Mouse (Mus musculus): Measurements from ENCODE around the gene Hyou1. TPM values are rescaled to one million over a fixed set of nuclear protein-coding genes. Genes with fewer than 3 reads are reported as not detected.
A peak's percentile ranks its signal among the peaks of the same experiment; 100 is the strongest.
"Not testable (repeated sequence)": the region's sequence is repeated elsewhere in the genome, so short reads cannot be mapped to it uniquely, and the experiment has no call there.

Gene Hyou1
- 30.9 and 36.8 TPM in 2 replicates for polyA plus RNA-seq (2015; fragmentation: Nextera tagmentation; extraction: Ambion mirVana)

DNA sequence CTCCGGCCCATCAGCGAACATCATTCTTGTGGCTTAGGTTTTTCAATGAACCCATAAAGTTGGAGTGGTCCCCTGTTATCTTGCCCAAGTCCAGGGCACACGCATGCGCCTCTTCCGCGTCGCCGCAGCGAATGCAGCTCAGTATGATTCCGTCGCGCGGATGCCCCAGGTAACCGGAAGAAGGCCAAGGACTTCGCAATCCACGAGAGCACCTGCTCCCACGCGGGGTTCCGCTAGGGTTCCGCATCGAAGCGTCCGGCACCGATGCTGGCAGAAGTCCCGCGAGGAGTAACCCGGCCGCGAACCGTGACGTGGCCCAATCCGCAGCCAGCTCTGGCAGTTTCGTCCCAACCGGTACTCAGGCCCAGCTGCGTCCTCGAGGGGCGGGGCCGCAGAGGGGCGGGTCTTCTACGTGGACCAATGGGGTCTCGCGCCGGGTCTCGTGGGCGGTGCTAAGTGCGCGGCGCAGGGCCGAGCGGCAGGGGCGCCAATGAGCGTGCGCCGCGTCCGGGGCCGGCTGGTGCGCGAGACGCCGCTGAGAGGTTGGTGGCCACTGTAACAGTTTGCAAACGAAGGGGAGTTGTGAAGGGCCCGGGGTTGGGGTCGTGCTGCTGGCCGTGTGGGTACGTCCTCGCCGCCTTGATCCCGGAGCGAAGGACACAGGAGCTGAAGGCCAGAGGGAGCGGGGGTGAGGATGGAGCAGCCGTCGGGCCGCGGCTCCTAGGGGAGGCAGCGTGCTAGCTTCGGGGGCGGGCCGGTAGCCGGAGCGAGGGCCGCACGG, at the start of gene Hyou1:
Gene Hyou1, plus strand, starts transcription at position 437 of the 781 bp plus-strand sequence.
- WGBS = under 1% methylated on average over 82 of the region's 83 CpGs

GRCm38 (mm10) chr9:44330736-44331135, 48.6 kb upstream of the Hyou1 start:
- no peak overlapping the region for H3K9ac ChIP-seq
- ATAC-seq (ENCODE audit: low FRiP score, low read depth) = no peak
- no peaks in the 10 kb centered on the region for H3K9me3 ChIP-seq
- H3K4me1 ChIP-seq = peaks cover 12% of the 10 kb centered on the region
- H3K36me3 ChIP-seq = peaks cover 57% of the 10 kb centered on the region
- H3K27ac ChIP-seq = no peak overlapping the region
- 87% methylated on average over 6 of the region's 6 CpGs for WGBS
- no peaks in the 10 kb centered on the region for H3K27me3 ChIP-seq
- H3K4me3 ChIP-seq = no peak overlapping the region
- no peak overlapping the region for H3K4me2 ChIP-seq (replicated peaks)

More for the DNA sequence above, at the start of gene Hyou1:
- peaks cover 18% of the 10 kb centered on the region for H3K4me1 ChIP-seq
- peak within 1 kb of the TSS; percentile 98 for H3K4me2 ChIP-seq (replicated peaks)
- peak within 1 kb of the TSS; percentile 96 for H3K9ac ChIP-seq
- H3K9me3 ChIP-seq = no peaks in the 10 kb centered on the region
- no peaks in the 10 kb centered on the region for H3K27me3 ChIP-seq
- peaks cover 37% of the 10 kb centered on the region for H3K36me3 ChIP-seq
- peak within 1 kb of the TSS; percentile 93 for H3K4me3 ChIP-seq
- peak within 1 kb of the TSS; percentile 84 for H3K27ac ChIP-seq
- ATAC-seq (ENCODE audit: low FRiP score, low read depth) = peak; percentile 98

DNA sequence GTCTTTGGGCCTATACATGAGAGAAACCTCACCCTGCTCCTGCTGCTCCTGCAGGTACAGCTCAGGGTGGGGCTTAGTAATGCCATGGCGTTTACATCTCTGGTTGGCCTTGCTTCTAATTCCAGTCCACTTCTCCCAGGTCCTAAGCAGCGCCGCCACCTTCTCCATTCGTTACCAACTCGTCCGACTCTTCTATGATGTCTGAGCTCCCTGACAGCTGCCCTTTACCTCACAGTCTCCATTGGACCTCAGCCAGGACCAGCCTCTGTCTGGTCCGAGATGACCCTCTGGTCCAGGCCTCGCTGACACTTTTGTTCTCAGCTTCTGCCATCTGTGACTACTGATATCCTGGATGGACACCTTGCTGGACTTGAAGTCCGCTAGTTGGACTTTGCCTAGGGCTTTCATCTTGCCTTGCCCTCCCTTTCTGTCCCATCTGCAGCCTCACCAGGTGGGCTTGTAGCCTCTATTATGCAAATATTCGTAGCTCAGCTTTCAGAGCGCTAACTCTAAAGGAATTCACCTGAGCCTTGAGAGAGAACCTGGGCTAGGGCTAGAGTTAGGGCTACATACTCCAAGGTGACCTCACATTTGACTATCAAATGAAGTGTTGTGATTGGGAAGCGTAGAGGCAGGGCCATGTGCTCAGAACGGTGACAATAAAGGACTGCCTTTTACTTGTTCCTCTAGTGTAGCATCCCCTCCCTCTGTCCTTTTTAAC, 46.2 kb upstream of the Hyou1 start:
- Histone ChIP-seq H3K27ac (no peak overlapping the region), H3K4me3 (no peak overlapping the region)
- WGBS = 97% methylated on average over 13 of the region's 13 CpGs

DNA sequence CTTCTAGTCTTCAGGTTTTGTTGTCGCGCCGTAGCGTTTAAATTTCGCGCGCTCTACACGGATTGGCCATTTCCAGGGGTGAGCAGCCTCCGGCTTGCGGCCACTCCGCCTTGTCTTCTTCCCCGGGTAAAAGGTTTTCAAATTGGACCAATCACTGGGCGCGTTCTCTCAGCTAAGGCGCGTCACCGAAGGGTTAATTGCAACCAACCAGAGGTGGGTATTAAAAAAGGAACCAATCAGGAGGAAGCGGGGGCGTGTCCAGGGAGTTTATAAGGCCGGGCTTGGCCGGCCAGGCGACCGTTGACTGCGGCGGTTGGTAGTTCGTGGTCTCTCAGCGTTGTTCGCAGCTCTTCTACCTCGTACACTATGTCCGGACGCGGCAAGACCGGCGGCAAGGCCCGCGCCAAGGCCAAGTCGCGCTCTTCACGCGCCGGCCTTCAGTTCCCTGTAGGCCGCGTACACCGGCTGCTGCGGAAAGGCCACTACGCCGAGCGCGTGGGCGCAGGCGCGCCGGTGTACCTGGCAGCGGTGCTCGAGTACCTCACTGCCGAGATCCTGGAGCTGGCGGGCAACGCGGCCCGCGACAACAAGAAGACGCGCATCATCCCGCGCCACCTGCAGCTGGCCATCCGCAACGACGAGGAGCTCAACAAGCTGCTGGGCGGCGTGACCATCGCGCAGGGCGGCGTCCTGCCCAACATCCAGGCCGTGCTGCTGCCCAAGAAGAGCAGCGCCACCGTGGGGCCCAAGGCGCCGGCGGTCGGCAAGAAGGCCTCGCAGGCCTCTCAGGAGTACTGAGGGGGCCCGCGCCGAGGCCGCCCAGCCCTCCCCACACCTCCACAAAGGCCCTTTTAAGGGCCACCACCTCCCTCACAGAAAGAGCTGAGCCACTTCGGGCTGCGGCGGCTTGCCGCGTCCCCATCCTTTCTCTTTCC, 44.6 kb upstream of the Hyou1 start, which contains the start of gene H2afx:
Gene H2afx, plus strand, starts transcription at position 299 of the 935 bp plus-strand sequence.
- H3K4me2 ChIP-seq (replicated peaks) = peak within 1 kb of the TSS; percentile 73
- H3K9me3 ChIP-seq = no peaks in the 10 kb centered on the region
- H3K4me1 ChIP-seq = peaks cover 20% of the 10 kb centered on the region
- peak within 1 kb of the TSS; percentile 99 for H3K9ac ChIP-seq
- no peaks in the 10 kb centered on the region for H3K27me3 ChIP-seq
- peak within 1 kb of the TSS; percentile 97 for H3K27ac ChIP-seq
- peaks cover 74% of the 10 kb centered on the region for H3K36me3 ChIP-seq
- ATAC-seq (ENCODE audit: low FRiP score, low read depth) = peak; percentile 97
- peak within 1 kb of the TSS; percentile 92 for H3K4me3 ChIP-seq
- under 1% methylated on average over 91 of the region's 91 CpGs for WGBS

More for the DNA sequence above, 46.2 kb upstream of the Hyou1 start:
- Histone ChIP-seq H3K27me3 (no peaks in the 10 kb centered on the region), H3K4me2 (replicated peaks) (no peak overlapping the region), H3K9ac (no peak overlapping the region), H3K4me1 (peaks cover 21% of the 10 kb centered on the region), H3K9me3 (no peaks in the 10 kb centered on the region), H3K36me3 (peaks cover 73% of the 10 kb centered on the region)
- ATAC-seq (ENCODE audit: low FRiP score, low read depth) = no peak

- WGBS = 0% methylated on average over 50 of the region's 50 CpGs
- H3K36me3 ChIP-seq = peaks cover 70% of the 10 kb centered on the region
- H3K4me2 ChIP-seq (replicated peaks) = peak overlapping the region; percentile 73
- no peaks in the 10 kb centered on the region for H3K9me3 ChIP-seq
- H3K9ac ChIP-seq = peak overlapping the region; percentile 99
- H3K4me1 ChIP-seq = peaks cover 20% of the 10 kb centered on the region
- H3K4me3 ChIP-seq = peak overlapping the region; percentile 92
- no peaks in the 10 kb centered on the region for H3K27me3 ChIP-seq
- H3K27ac ChIP-seq = peak overlapping the region; percentile 97
- ATAC-seq (ENCODE audit: low FRiP score, low read depth) = 0 out of 2 replicates have a peak, but pooled peaks have one; percentile 4
These were observed 43.8 kb upstream of the Hyou1 start for GRCm38 (mm10) chr9:44335331-44336092.

- WGBS = 2% methylated on average over 5 of the region's 5 CpGs
- Histone ChIP-seq H3K9me3 (no peaks in the 10 kb centered on the region), H3K36me3 (peaks cover 70% of the 10 kb centered on the region), H3K27ac (peak overlapping the region; percentile 97; the same call in 1 of the 2 replicates), H3K4me3 (peak overlapping the region; percentile 92), H3K4me1 (peaks cover 20% of the 10 kb centered on the region), H3K9ac (peak overlapping the region; percentile 99), H3K4me2 (replicated peaks) (peak overlapping the region; percentile 73), H3K27me3 (no peaks in the 10 kb centered on the region)
- ATAC-seq (ENCODE audit: low FRiP score, low read depth) = no peak
These were observed 43.2 kb upstream of the Hyou1 start for GRCm38 (mm10) chr9:44336093-44336406.

- 33% methylated on average over 4 of the region's 4 CpGs for WGBS
- Histone ChIP-seq H3K27ac (peak overlapping the region; percentile 48; the same call in 1 of the 2 replicates), H3K4me2 (replicated peaks) (peak overlapping the region; percentile 73), H3K9ac (peak overlapping the region; percentile 99), H3K36me3 (peaks cover 70% of the 10 kb centered on the region), H3K4me1 (peaks cover 20% of the 10 kb centered on the region), H3K4me3 (peak overlapping the region; percentile 92)
- not testable (repeated sequence) for ATAC-seq (ENCODE audit: low FRiP score, low read depth); H3K9me3 ChIP-seq; H3K27me3 ChIP-seq
These were observed 42.8 kb upstream of the Hyou1 start for GRCm38 (mm10) chr9:44336513-44336912.

- Histone ChIP-seq H3K36me3 (peaks cover 67% of the 10 kb centered on the region), H3K27ac (peak overlapping the region; percentile 48; the same call in 1 of the 2 replicates), H3K4me1 (peaks cover 20% of the 10 kb centered on the region), H3K4me3 (peak overlapping the region; percentile 92), H3K27me3 (no peaks in the 10 kb centered on the region), H3K9ac (peak overlapping the region; percentile 99), H3K4me2 (replicated peaks) (peak overlapping the region; percentile 73), H3K9me3 (no peaks in the 10 kb centered on the region)
- no peak for ATAC-seq (ENCODE audit: low FRiP score, low read depth)
- WGBS = 76% methylated on average over 3 of the region's 3 CpGs
These were observed 42.3 kb upstream of the Hyou1 start for GRCm38 (mm10) chr9:44336964-44337363.

GRCm38 (mm10) chr9:44337436-44338169, 41.7 kb upstream of the Hyou1 start:
- 0 out of 2 replicates have a peak overlapping the region, but pooled peaks have one; percentile 28 for H3K27ac ChIP-seq
- no peaks in the 10 kb centered on the region for H3K27me3 ChIP-seq
- peaks cover 61% of the 10 kb centered on the region for H3K36me3 ChIP-seq

DNA sequence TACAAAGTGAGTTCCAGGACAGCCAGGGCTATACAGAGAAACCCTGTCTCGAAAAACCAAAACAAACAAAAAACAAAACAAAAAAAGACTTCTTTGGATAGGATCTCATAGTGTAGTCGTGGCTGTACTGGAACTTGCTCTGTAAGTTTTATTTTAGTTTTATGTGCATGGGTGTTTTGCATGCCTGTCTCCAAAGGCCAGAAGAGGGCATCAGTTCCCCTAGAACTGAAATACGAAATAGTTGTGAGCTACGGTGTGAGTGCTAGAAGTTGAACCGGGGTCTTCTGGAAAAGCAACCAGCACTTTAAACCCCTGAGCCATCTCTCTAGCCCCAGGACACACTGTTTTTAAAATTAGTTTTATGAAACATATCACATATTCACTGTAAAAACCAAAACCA, 40.7 kb upstream of the Hyou1 start:
- Histone ChIP-seq H3K4me2 (replicated peaks) (no peak overlapping the region), H3K9me3 (no peaks in the 10 kb centered on the region), H3K36me3 (peaks cover 51% of the 10 kb centered on the region), H3K9ac (no peak overlapping the region), H3K27ac (no peak overlapping the region), H3K4me3 (no peak overlapping the region), H3K27me3 (no peaks in the 10 kb centered on the region), H3K4me1 (peaks cover 26% of the 10 kb centered on the region)
- WGBS = 80% methylated on average over 5 of the region's 5 CpGs
- no peak for ATAC-seq (ENCODE audit: low FRiP score, low read depth)

More at GRCm38 (mm10) chr9:44337436-44338169, 41.7 kb upstream of the Hyou1 start:
- Histone ChIP-seq H3K9ac (peak overlapping the region; percentile 99; the same call in 1 of the 2 replicates), H3K4me2 (replicated peaks) (peak overlapping the region; percentile 73), H3K9me3 (no peaks in the 10 kb centered on the region), H3K4me1 (peaks cover 20% of the 10 kb centered on the region), H3K4me3 (peak overlapping the region; percentile 92)
- no peak for ATAC-seq (ENCODE audit: low FRiP score, low read depth)
- 75% methylated on average over 9 of the region's 9 CpGs for WGBS
